Mouse (Mus musculus) neural tube, embryonic 15.5 days (tissue): Measurements from ENCODE around the gene Wdpcp. TPM values are rescaled to one million over a fixed set of nuclear protein-coding genes. Genes with fewer than 3 reads are reported as not detected.

ENCODE experiments used
- ATAC-seq: fragments of 200-750 bp; cut with Nextera tagmentation; 2 replicates; pipeline ENCODE4 v1.8.0; 2017; ENCODE audit warnings: mild to moderate bottlenecking, moderate TSS enrichment, moderate library complexity; ENCODE audit not compliant: low FRiP score
- H3K27ac ChIP-seq: fragments of 300-500 bp; sonication (generic); replicated peaks from 2 replicates; pipeline ENCODE4 v1.5.1; 2015; ENCODE audit warnings: mild to moderate bottlenecking, inconsistent platforms
- H3K27me3 ChIP-seq: fragments of 300-500 bp; sonication (generic); replicated peaks from 2 replicates; pipeline ENCODE4 v1.6.1; 2015; ENCODE audit warnings: inconsistent platforms
- H3K36me3 ChIP-seq: fragments of 300-500 bp; sonication (generic); 2 replicates; pipeline ENCODE4 v1.6.1; 2015; ENCODE audit warnings: inconsistent platforms
- H3K4me1 ChIP-seq: fragments of 300-500 bp; sonication (generic); 2 replicates; pipeline ENCODE4 v1.6.1; 2015; ENCODE audit warnings: inconsistent platforms
- H3K4me2 ChIP-seq: fragments of 300-500 bp; sonication (generic); 2 replicates; pipeline ENCODE4 v1.6.1; 2015; ENCODE audit warnings: inconsistent platforms, mild to moderate bottlenecking, moderate library complexity
- H3K4me3 ChIP-seq: fragments of 300-500 bp; sonication (generic); replicated peaks from 2 replicates; pipeline ENCODE4 v1.5.1; 2015; ENCODE audit warnings: mild to moderate bottlenecking, inconsistent platforms
- H3K9ac ChIP-seq: fragments of 300-500 bp; sonication (generic); replicated peaks from 2 replicates; pipeline ENCODE4 v1.6.1; 2015; ENCODE audit warnings: mild to moderate bottlenecking, inconsistent platforms
- H3K9me3 ChIP-seq: fragments of 300-500 bp; sonication (generic); replicated peaks from 2 replicates; pipeline ENCODE4 v1.6.1; 2016; ENCODE audit warnings: inconsistent platforms
- WGBS: fragments of 180-500 bp; shearing (Covaris S2); methylation state at CpG from one replicate; pipeline ENCODE4 v1.1.7; 2015; ENCODE audit warnings: mixed read lengths; 5-methylcytosine and 5-hydroxymethylcytosine counted together
- polyA plus RNA-seq: library from polyadenylated mRNA; unstranded; fragments of >200 nt; fragmentation: Nextera tagmentation; extraction: Ambion mirVana; gene quantifications from 2 replicates; pipeline ENCODE4 v1.2.1, GENCODE M21; 2015

Gene Wdpcp
- polyA plus RNA-seq, 1 experiment from 2014 or later: 8.2 TPM

DNA sequence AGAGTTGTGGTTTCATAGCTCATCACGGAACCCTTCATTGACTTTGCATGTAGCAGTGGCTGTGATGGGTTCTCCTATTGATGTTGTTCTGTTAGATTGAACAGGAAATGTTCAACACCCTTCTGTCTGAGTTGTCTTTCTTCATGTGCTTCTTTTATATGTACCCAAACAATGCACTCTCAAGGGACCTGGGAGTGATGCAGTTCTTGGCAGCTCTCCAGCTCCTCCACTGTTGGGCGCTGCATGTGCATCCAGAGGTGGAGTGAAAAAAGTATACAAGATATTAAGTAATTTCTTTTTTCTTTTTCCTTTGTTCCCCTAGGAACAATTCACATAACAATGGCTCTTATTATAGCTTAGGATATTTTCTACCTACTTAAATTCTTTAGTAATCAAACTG is 118.7 kb downstream of the Wdpcp start:
- Histone ChIP-seq H3K4me3 (no peak overlapping the region), H3K27ac (no peak overlapping the region), H3K4me1 (no peaks in the 10 kb centered on the region), H3K27me3 (no peaks in the 10 kb centered on the region), H3K4me2 (no peak overlapping the region), H3K9me3 (no peaks in the 10 kb centered on the region), H3K9ac (no peak overlapping the region), H3K36me3 (no peaks in the 10 kb centered on the region)
- 73% methylated on average over 2 of the region's 2 CpGs for WGBS
- no peak for ATAC-seq

DNA sequence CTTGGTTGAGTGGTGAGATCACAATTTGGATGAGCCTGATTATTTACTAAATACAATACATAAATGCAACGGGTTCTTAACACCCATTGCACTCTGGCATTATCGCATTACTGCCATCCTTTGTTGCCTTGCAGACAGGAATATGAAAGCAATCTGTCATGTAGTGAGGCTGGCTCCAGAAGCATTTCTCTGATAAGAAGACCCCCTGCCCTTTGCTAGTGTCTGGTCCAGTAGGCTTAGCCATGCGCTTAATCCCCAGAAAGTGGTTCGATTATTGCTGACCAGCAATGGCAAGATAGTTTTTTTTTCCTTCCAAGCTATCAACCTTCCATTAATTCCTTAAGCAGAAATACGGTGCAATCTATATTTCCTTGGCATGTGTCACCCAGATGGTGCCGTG is 122.1 kb downstream of the Wdpcp start:
- Histone ChIP-seq H3K27ac (no peak overlapping the region), H3K9ac (no peak overlapping the region), H3K4me1 (no peaks in the 10 kb centered on the region), H3K36me3 (no peaks in the 10 kb centered on the region), H3K27me3 (no peaks in the 10 kb centered on the region), H3K9me3 (no peaks in the 10 kb centered on the region), H3K4me2 (no peak overlapping the region), H3K4me3 (no peak overlapping the region)
- no peak for ATAC-seq
- 89% methylated on average over 6 of the region's 6 CpGs for WGBS

DNA sequence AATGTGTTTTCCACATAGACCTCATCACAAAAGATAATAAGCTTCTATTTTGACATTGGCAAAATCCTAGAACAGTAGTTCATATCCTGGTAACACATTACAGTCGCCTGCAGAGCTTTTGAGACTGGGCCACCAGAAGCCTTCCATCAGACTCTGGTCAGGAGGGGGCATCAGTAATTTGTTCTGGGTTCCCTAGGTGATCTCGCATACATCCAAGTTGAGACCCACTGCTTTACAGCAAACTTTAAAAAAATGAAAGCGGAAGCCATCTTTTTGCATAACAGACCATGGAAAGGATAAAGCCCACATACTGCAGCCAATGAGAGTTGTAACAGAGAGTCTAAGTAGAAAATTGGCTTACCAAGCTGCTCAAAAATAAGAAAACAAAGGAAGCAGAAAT is 125.6 kb downstream of the Wdpcp start:
- H3K27me3 ChIP-seq: no peaks in the 10 kb centered on the region

DNA sequence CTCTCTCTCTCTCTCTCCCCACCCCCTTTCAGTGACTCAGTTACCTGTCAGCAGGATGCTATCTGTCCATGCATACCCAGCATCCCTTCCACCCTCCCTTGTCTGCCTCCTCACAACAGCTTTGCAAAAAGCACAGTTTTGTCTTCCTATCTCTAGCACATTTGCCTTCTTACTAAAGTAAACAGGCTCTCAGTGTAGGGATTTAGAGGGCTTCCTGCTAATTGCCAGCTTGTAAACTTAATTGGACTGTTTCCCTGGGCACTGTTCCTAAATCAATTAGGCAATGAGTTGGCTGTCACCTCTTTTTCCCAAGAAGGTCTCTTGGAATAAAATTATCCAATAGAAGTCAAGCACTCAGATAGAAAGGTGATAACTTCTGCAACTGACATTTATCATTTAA is 141.5 kb downstream of the Wdpcp start:
- ATAC-seq: no peak
- H3K27ac ChIP-seq: no peak overlapping the region
- no peaks in the 10 kb centered on the region for H3K27me3 ChIP-seq
- no peaks in the 10 kb centered on the region for H3K4me1 ChIP-seq
- no peak overlapping the region for H3K9ac ChIP-seq
- no peaks in the 10 kb centered on the region for H3K36me3 ChIP-seq
- no peak overlapping the region for H3K4me2 ChIP-seq
- no peak overlapping the region for H3K4me3 ChIP-seq
- no peaks in the 10 kb centered on the region for H3K9me3 ChIP-seq

More for the DNA sequence above, 125.6 kb downstream of the Wdpcp start:
- Histone ChIP-seq H3K4me1 (no peaks in the 10 kb centered on the region), H3K36me3 (no peaks in the 10 kb centered on the region), H3K4me2 (no peak overlapping the region), H3K27ac (no peak overlapping the region), H3K4me3 (no peak overlapping the region), H3K9me3 (no peaks in the 10 kb centered on the region), H3K9ac (no peak overlapping the region)
- 78% methylated on average over 3 of the region's 3 CpGs for WGBS
- no peak for ATAC-seq

DNA sequence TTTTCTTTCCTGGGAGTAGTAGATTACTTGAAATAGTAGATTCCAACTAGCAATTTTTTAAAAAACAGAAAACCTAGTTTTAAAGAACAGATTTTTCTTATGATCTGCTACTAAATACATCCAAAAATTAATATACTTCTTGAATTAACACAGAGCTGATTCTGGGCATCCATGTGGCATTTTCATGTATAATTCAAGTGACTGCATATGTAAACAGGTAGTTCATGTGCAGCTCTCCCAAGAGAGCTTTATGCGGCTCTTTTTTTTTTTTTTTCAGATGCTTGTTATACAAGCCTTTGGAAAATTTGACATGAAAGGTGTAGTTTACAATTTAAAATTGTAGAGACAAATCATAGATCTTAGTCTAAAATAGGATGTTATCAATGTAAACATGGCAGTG is 142.0 kb downstream of the Wdpcp start:
- Histone ChIP-seq H3K9ac (no peak overlapping the region), H3K27ac (no peak overlapping the region), H3K9me3 (no peaks in the 10 kb centered on the region), H3K4me2 (no peak overlapping the region), H3K36me3 (no peaks in the 10 kb centered on the region), H3K4me1 (no peaks in the 10 kb centered on the region), H3K4me3 (no peak overlapping the region), H3K27me3 (no peaks in the 10 kb centered on the region)
- WGBS: 94% methylated on average over 1 of the region's 1 CpGs
- ATAC-seq: no peak

DNA sequence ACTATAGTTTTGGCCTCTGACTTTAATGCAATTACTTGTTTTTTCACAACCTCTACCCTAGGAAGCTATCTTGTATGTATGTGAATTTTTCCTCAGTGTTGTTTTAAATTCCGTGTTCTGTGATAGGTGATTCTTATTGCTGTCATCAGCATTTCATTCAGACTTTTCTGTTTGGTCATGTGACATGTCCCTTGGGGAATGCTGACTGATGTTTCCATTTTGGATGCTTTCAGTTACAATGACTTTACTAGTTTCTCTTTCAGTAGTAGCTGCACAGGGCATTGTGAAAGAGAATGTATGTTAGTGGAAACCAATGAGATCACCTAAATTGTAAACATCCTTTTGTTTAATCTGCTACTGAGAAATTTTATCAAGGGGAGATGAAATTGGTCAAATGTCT is 154.3 kb downstream of the Wdpcp start:
- Histone ChIP-seq H3K4me1 (no peaks in the 10 kb centered on the region), H3K4me2 (no peak overlapping the region), H3K9me3 (no peaks in the 10 kb centered on the region), H3K27ac (no peak overlapping the region), H3K36me3 (no peaks in the 10 kb centered on the region), H3K4me3 (no peak overlapping the region), H3K27me3 (no peaks in the 10 kb centered on the region), H3K9ac (no peak overlapping the region)
- WGBS: 78% methylated on average over 1 of the region's 1 CpGs
- ATAC-seq: no peak

DNA sequence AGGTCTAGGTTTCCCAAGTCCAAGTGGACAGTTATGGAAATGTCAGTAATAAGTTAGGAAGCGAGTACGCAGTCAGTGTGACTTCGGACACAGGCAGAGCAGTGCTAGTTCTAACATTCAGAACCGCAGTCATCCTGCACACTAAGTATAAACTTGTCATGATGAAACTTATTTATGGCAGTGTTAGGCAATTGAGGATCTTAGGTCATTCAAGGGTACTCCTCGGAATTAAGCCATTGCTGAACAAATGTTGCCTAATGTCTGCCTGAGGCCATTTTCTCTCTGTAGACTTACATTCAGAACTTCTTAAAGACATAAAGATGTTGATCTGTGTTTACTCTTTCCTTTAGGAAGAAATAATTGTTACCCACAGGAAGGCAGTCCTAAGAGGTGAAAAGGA is 157.0 kb downstream of the Wdpcp start:
- WGBS: 77% methylated on average over 5 of the region's 5 CpGs
- no peaks in the 10 kb centered on the region for H3K27me3 ChIP-seq
- no peak for ATAC-seq

DNA sequence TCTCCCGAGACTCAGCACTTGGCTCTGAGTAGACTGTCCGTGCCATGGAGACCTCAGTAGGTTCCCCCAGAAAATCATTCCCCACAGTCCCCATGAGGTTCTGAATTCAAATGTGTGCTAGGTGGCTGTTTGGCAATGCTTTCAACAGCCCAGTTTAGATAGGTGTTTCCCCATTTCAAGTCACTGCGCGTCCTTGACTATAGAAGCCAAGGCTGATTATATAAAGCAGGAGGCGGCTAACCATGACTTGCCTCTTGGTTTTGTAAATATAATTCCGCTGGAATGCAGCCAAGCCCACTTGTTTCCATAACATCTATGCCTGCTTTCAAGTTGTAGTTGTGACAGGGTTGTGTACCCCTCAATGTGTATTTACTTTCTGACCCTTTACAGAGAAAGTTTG is 157.9 kb downstream of the Wdpcp start:
- no peak for ATAC-seq
- H3K4me1 ChIP-seq: no peaks in the 10 kb centered on the region
- H3K4me2 ChIP-seq: no peak overlapping the region
- no peaks in the 10 kb centered on the region for H3K9me3 ChIP-seq
- WGBS: 87% methylated on average over 6 of the region's 6 CpGs
- no peak overlapping the region for H3K4me3 ChIP-seq
- no peak overlapping the region for H3K9ac ChIP-seq
- no peak overlapping the region for H3K27ac ChIP-seq
- no peaks in the 10 kb centered on the region for H3K27me3 ChIP-seq
- H3K36me3 ChIP-seq: no peaks in the 10 kb centered on the region

More for the DNA sequence above, 157.0 kb downstream of the Wdpcp start:
- H3K27ac ChIP-seq: no peak overlapping the region
- H3K9ac ChIP-seq: no peak overlapping the region
- H3K9me3 ChIP-seq: no peaks in the 10 kb centered on the region
- no peak overlapping the region for H3K4me3 ChIP-seq
- H3K4me2 ChIP-seq: no peak overlapping the region
- H3K36me3 ChIP-seq: no peaks in the 10 kb centered on the region
- no peaks in the 10 kb centered on the region for H3K4me1 ChIP-seq

DNA sequence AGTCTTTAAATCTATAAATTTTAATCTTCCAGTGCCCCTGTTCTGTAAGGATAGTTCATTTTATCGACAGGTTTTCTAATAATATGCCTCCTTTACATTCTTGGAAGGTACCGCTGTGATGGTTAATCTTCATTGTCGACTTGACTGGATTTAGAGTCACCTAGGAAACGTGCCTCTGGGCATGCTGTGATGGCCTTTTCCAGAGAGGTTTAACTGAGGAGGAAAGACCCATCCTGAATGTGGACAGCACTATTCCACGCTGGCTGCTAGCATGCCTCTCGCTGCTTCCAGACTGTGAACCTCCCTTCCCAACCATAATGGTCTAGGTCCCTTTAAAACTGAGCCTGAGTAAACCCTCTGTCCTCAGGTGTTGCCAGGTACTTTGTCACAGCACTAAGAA is 163.2 kb downstream of the Wdpcp start:
- Histone ChIP-seq H3K4me2 (no peak overlapping the region), H3K36me3 (no peaks in the 10 kb centered on the region), H3K4me3 (no peak overlapping the region), H3K4me1 (no peaks in the 10 kb centered on the region), H3K27ac (no peak overlapping the region), H3K27me3 (no peaks in the 10 kb centered on the region), H3K9me3 (no peaks in the 10 kb centered on the region), H3K9ac (no peak overlapping the region)
- no peak for ATAC-seq
- WGBS: 53% methylated on average over 6 of the region's 6 CpGs

DNA sequence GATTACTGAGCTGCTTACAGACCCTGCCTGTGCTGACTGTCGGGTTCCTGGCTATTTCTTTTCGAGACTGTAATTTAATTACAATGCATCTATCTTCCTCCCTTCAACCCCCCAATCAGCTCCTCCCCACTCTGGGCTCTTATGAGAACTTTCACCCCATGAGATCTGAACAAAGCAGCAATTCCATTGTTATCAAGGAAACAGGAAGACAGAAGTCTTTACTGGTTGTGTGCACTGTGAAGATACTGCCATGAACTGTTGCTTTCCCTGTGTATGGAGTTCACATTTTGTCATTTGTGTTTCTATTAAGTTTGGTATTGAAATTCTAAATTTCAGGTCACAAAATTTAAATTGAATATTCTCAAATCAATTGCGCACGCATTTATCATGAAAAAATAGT is 177.5 kb downstream of the Wdpcp start:
- no peaks in the 10 kb centered on the region for H3K36me3 ChIP-seq
- no peak overlapping the region for H3K4me3 ChIP-seq
- no peaks in the 10 kb centered on the region for H3K27me3 ChIP-seq
- H3K9me3 ChIP-seq: no peaks in the 10 kb centered on the region
- H3K9ac ChIP-seq: no peak overlapping the region
- 65% methylated on average over 4 of the region's 4 CpGs for WGBS
- no peaks in the 10 kb centered on the region for H3K4me1 ChIP-seq
- no peak for ATAC-seq
- no peak overlapping the region for H3K4me2 ChIP-seq
- no peak overlapping the region for H3K27ac ChIP-seq

DNA sequence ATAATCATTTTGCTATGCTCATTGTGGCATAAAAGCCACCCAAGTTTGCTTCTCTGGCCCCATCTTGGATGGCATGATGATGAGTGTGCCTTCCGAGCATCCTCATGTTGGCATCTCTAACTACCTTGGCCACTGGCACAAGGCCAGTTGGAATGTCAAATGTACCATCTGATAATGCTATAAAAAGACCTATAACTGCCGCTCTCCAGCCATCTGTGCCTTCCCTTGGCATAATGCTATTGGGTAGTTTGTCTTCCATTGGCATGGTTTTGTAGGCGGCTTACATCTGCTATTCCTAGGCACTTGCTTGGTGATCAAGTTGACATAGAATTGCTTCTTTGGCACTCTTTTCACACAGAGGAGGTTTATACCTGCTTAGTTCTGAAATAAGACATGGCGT is 191.2 kb downstream of the Wdpcp start:
- ATAC-seq: no peak
- WGBS: 84% methylated on average over 4 of the region's 4 CpGs
- no peaks in the 10 kb centered on the region for H3K27me3 ChIP-seq

DNA sequence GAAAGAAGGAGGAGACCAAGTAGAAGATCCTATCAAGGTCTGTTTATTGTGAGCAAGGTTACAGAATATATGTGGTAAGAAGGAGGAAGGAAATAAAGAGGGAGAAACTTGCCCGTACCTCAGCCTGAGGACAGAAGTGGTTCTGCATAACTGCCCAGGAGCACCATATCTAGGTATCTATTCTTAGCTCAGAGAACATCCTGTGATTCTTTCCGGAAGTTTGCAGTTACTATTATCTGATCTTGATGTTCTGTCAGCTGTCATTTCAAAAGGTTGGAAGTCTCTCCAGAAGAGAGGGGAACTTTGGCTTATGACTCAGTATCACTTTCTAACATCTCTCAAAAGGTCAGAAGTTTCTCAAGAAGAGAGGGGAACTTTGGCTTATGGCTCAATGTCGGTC is 216.8 kb downstream of the Wdpcp start:
- no peaks in the 10 kb centered on the region; the same call in 1 of the 2 replicates for H3K36me3 ChIP-seq
- H3K4me2 ChIP-seq: no peak overlapping the region
- H3K27me3 ChIP-seq: no peaks in the 10 kb centered on the region
- peaks cover 3% of the 10 kb centered on the region; the same call in 1 of the 2 replicates for H3K9me3 ChIP-seq
- H3K4me3 ChIP-seq: no peak overlapping the region
- no peak for ATAC-seq
- H3K9ac ChIP-seq: no peak overlapping the region
- no peak overlapping the region for H3K27ac ChIP-seq
- 95% methylated on average over 3 of the region's 3 CpGs for WGBS
- no peaks in the 10 kb centered on the region for H3K4me1 ChIP-seq

More for the DNA sequence above, 191.2 kb downstream of the Wdpcp start:
- Histone ChIP-seq H3K4me1 (no peaks in the 10 kb centered on the region), H3K9ac (no peak overlapping the region), H3K9me3 (no peaks in the 10 kb centered on the region), H3K4me3 (no peak overlapping the region), H3K4me2 (no peak overlapping the region), H3K27ac (no peak overlapping the region), H3K36me3 (no peaks in the 10 kb centered on the region)

DNA sequence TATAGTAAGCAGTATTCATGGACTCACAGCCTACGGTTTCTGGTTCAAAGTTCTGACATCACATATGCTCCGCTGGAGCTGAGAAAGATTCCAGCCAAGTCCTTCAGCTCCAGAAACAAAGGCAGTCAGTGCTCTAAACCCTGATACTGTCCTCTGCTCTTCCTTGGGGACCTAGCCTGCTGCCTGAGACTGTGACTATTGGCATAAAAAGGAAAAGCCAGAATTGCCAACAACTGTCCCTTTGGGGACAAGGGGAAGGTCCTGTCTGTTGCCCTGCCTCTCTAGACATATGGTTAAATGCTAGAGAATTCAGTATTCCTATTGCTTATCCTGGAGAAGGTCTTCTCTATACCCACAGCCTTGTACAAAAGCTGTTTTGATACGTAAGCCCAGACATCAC is 252.9 kb downstream of the Wdpcp start:
- Histone ChIP-seq H3K27me3 (no peaks in the 10 kb centered on the region), H3K4me1 (no peaks in the 10 kb centered on the region), H3K36me3 (no peaks in the 10 kb centered on the region), H3K27ac (no peak overlapping the region), H3K4me2 (no peak overlapping the region), H3K4me3 (no peak overlapping the region), H3K9ac (no peak overlapping the region), H3K9me3 (no peaks in the 10 kb centered on the region)
- 95% methylated on average over 3 of the region's 3 CpGs for WGBS
- no peak for ATAC-seq
